Mouse (Mus musculus) gastrocnemius, postnatal 14 days (tissue): ENCODE results near the gene Spats2. TPM values are rescaled to one million over a fixed set of nuclear protein-coding genes. Genes with fewer than 3 reads are reported as not detected.
"Not testable (repeated sequence)": the region's sequence is repeated elsewhere in the genome, so short reads cannot be mapped to it uniquely, and the experiment has no call there.

Experiments
- DNase-seq: peaks from one replicate; pipeline ENCODE4 v3.0.0; 2021; ENCODE audit warnings: mixed read lengths
- intact Hi-C: fragments of 180-260 bp; cut with DNase I; formaldehyde crosslinking; loops from one replicate; pipeline ENCODE4 v1.15.1; 2025; ENCODE audit warnings: low total_unique reads
- microRNA-seq, 2 experiments: library from miRNA; unstranded; fragments of <30 nt; microRNA quantifications; one replicate each; pipeline ENCODE4 v1.2.0; 2021
- total RNA-seq, 2 experiments: library from RNA; stranded (reverse); gene quantifications; 2 replicates each; pipeline ENCODE4 v1.2.3; 2021

Spats2 gene
- total RNA-seq, 2 experiments from 2014 or later = 7.1 to 8.7 TPM

- no peak for DNase-seq
- intact Hi-C loops = no loop called here
These were observed 124.2 kb downstream of the Spats2 start for GRCm38 (mm10) chr15:99249938-99250337.

GRCm38 (mm10) chr15:99251111-99251510 is 125.4 kb downstream of the Spats2 start:
- intact Hi-C loops, DNase-seq: not testable (repeated sequence)

DNA sequence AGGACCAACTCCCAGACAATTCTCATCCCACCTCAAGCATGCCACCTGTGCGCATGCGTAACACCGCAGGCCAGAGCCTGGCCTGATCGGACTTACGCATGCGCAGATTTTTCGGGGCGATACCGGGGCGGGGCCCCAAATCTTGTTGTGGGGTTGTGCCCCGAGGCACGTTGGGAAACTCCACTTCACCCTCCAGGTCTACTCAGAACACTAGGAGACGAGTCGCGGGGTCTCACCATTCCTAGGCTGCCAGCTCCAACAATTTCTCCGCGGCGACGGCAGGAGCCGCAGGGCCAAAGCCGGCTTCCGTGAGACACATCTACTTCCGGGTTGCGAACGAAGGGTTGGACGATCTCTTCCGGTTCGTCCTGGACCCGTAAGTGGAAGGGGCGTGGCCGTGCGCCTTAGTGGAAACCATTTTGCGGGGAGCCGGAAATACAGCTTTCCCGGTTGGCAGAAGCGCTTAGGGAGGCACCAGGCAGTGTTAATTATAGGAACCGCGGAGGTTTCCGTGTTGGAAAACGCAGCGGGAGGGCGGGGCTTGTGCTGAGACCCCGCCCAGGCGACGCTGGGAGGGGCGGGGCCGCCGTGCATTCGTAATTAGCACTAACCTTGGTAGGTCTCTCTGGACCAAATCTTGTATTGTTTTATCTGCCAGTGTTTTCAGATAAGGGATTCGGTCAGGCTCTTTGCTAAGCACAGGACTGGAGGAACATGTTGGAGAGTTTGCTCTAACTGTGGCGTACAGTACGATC is 126.1 kb downstream of the Spats2 start, which contains the start of gene Mcrs1:
TSS of gene Mcrs1 (minus strand) at position 336 of the 755 bp plus-strand sequence.
- intact Hi-C loops = no loop called here

DNA sequence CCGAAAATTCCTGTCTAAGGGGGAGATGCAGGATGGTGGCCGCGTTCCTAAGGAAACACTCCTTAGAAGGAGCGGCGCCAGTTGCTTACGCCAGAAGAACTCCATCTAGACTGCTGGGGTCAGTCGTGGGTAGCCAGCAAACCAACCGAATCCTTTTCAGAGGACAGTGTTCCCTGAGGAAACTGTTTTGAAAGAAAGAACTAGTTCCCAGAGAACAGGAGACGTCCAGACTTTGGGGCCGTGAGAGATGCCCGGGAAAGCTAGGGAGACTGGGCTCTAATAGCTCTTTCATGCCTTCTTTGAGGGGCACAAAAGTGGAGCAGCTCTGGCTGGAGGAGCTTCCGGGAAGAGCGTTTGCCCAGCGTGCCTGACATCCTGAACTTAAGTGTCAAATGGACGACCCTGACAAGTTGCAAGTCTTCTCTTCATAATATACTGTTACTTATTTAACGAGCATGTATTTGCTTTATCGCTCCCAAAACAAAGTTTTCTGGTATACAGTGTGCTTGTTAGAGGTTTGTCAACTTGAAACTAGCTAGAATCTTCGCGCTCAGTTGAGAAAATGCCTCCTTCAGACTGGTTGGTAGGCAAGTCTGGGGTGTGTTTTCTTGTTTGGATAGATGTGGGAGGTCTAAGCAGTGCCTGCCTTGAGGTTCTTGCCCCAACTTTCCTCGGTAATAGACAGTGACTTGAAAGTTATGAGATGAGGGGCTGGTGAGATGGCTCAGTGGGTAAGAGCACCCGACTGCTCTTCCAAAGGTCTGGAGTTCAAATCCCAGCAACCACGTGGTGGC is 126.9 kb downstream of the Spats2 start:
- peak; percentile 78 for DNase-seq
- intact Hi-C loops = no loop called here

More for the DNA sequence above, 126.1 kb downstream of the Spats2 start, which contains the start of gene Mcrs1:
- DNase-seq = peak; percentile 98

- intact Hi-C loops, DNase-seq: not testable (repeated sequence)
These were observed 127.4 kb downstream of the Spats2 start for GRCm38 (mm10) chr15:99253175-99253479.

DNA sequence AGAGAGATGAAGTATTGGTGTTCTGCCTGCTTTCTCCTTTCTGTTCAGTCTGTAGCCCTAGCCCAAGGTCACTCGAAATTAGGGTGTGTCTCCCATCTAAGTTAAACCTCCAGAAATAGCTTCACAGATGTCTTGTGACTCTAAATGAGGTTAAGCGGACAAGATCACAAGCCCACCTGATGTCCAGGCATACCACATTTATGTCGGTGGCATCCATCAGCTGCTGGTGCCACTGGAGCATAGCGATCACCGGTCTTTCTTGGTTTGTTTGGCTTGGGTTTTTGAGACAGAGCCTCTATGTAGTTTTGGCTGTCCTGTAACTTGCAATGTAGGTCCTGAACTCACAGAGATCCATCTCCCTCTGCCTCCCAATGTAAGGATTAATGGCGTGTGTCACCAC is 128.1 kb downstream of the Spats2 start:
- intact Hi-C loops = no loop called here
- DNase-seq = no peak

GRCm38 (mm10) chr15:99254477-99255005 is 128.8 kb downstream of the Spats2 start:
- DNase-seq = no peak
- intact Hi-C loops = no loop called here

- DNase-seq = no peak
- intact Hi-C loops = no loop called here
These were observed 129.6 kb downstream of the Spats2 start for GRCm38 (mm10) chr15:99255241-99255749.

DNA sequence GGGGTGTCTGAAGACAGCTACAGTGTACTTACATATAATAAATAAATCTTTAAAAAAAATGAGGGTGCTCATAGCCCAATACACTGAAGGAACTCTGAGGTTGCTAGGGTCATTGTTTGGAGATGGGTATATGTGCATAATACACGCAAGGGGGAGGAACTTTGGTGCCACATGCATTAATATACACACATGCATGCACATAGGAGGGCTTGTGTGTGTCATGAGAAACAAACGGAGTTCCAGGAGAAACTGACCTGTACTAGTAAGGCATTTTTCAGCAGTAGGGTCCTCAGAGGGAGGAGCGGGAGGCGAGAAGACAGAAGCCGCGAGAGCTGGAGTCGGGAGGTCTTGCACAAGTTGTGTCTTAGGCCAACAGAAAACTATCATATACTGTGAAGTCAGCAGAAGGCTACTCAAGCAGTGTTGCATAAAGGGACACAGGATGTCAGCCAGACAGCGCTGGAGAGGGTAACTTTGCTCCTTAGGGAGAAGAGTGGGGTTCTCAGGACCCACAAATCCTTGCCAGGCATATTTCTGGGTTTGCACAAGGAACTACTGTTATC is 133.5 kb downstream of the Spats2 start:
- intact Hi-C loops = no loop called here
- no peak for DNase-seq

DNA sequence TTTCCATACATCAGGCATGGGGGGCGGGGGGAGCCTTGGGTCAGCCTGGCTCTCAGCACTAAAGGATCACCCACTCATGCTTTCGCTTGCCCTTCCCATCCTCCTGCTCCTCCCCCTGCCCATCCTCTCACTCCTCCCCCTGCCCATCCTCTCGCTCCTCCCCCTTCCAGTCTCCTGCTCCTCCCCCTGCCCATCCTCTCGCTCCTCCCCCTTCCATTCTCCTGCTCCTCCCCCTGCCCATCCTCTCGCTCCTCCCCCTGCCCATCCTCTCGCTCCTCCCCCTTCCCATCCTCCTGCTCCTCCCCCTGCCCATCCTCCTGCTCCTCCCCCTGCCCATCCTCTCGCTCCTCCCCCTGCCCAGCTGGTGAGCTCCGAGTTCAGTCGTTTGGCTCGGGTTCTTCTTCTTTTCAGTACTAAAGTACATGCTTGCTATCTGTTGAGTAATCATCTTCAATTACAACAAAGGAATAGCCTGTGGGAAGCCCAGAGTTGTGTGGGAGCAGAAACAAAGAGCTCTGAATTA is 134.1 kb downstream of the Spats2 start:
- peak; percentile 79 for DNase-seq
- intact Hi-C loops = no loop called here

DNA sequence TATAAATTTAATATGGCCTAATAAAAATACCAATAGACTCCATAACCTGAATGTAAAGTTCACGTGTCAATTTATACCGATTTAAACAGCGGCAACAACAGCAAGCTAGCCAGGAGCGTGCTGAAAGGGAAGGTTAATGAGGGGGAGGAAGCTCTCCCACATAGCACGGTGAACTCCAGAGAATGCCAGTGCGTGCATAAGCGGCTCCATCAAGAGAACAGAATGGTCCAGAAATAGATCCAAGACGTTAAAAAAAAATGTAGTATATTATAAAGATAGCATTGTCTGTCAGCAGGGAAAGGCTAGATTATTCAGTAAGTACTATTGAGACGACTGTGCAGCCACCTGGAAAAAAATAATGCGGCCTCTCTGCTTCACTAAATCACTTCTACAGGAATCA is 137.0 kb downstream of the Spats2 start:
- intact Hi-C loops = no loop called here

More for the DNA sequence above, 137.0 kb downstream of the Spats2 start:
- DNase-seq = no peak

Small RNAs within 50 kb of the gene (microRNA-seq; reads per million reads assigned to microRNA genes)
- 0 to 0.32 reads per million in 2 experiments for gene Mir6960

Other genes with a start within 250 kb of the Spats2 start
- 1 to 10 TPM; 1.1 to 2.0 TPM for gene Rhebl1, start 231.4 kb upstream of the Spats2 start, total RNA-seq
- gene Dhh, start 227.4 kb upstream of the Spats2 start, total RNA-seq = 1 to 10 TPM in 1 of 2 experiments, under 1 TPM in 1; 0.97 to 4.1 TPM
- 10 to 100 TPM in 1 of 2 experiments, 1 to 10 TPM in 1; 4.4 to 11.3 TPM for gene Lmbr1l, start 207.7 kb upstream of the Spats2 start, total RNA-seq
- 10 to 100 TPM; 64.0 to 93.6 TPM for gene Tuba1b, start 191.4 kb upstream of the Spats2 start, total RNA-seq
- gene Gm49450, start 172.4 kb upstream of the Spats2 start, total RNA-seq = not detected
- 100 to 1,000 TPM in 1 of 2 experiments, 10 to 100 TPM in 1; 58.7 to 109 TPM for gene Tuba1a, start 172.2 kb upstream of the Spats2 start, total RNA-seq
- gene Tuba1c, start 96.0 kb upstream of the Spats2 start, total RNA-seq = 10 to 100 TPM; 14.3 to 21.0 TPM
- 1 to 10 TPM; 1.2 to 1.4 TPM for gene Prph, start 70.7 kb upstream of the Spats2 start, total RNA-seq
- gene Troap, start 51.3 kb upstream of the Spats2 start, total RNA-seq = 1 to 10 TPM; 1.4 to 1.8 TPM
- not detected for gene C1ql4, start 38.1 kb upstream of the Spats2 start, total RNA-seq
- gene Dnajc22, start 32.7 kb upstream of the Spats2 start, total RNA-seq = under 1 TPM in 1 of 2 experiments, not detected in 1; 0.12 TPM
- gene Kcnh3, start 98.9 kb downstream of the Spats2 start, total RNA-seq = not detected
- gene Mcrs1, start 126.0 kb downstream of the Spats2 start, total RNA-seq = 10 to 100 TPM; 34.4 to 37.2 TPM
- 10 to 100 TPM; 18.4 to 20.8 TPM for gene Prpf40b, start 169.2 kb downstream of the Spats2 start, total RNA-seq
- gene Fam186b, start 170.0 kb downstream of the Spats2 start, total RNA-seq = not detected
- gene Fmnl3, start 244.6 kb downstream of the Spats2 start, total RNA-seq = 10 to 100 TPM; 13.3 to 13.6 TPM